Mouse (Mus musculus) kidney, adult 18-20 months (tissue): ENCODE measurements around the gene Ywhae.

Experiments used
- DNase-seq: peaks from one replicate; pipeline ENCODE4 v3.0.0; 2021

Ywhae gene

DNA sequence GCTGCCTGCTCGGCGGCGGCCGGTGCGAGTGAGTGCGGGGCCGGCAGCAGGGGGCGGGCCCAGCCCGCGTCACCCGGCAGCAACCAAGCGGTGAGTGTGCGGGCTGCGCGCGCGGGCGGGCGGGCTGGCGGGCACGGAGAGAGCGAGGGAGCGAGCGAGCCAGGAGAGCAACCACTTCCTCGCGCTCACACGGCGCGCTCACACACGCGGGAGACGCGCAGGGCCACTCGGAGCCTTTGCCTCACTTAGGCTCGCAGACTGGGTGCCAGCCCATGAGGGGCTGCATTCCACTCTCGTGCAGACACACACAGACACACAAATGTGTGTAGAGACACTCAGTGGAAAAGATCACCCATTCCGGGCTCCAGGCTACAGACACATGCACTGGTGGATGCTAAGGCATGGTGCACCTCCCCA is 63.4 kb downstream of the Ywhae start, which contains the start of gene Doc2b:
Gene Doc2b (minus strand): TSS at position 21 of the 417 bp plus-strand sequence.
- DNase-seq = no peak

DNA sequence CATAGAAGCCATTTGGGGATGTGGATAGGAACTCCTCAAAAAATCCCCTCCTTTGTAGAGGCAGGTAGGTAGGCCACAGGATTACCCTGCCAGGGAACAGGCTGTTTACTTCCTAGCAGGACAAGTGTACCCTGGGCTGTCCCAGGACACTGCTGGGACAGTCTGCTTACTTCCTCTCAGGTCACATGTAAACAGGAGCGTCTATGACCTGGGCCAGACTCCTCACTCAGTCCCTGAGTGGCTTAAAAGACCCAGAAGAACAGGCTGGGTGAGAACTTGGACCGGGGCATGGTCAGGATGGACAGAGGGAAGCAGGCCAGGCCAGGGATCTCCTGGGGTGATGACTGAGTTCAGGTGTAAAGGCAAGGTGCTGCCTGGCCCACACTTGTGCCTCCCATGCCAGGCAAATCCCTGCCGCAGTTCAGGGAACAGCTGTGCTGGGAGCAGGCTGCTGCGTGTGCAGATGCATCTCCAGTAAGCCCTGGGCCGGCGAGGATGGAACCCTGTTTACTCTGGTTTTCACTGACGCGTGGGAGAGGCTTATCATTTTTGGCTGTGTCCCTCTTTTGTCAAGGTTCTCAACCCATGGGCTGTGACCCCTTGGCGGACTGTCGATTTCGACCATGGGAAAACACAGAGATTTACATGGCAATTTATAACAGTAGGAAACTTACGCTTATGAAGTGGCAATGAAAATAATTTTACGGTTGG is 64.0 kb downstream of the Ywhae start:
- no peak for DNase-seq

DNA sequence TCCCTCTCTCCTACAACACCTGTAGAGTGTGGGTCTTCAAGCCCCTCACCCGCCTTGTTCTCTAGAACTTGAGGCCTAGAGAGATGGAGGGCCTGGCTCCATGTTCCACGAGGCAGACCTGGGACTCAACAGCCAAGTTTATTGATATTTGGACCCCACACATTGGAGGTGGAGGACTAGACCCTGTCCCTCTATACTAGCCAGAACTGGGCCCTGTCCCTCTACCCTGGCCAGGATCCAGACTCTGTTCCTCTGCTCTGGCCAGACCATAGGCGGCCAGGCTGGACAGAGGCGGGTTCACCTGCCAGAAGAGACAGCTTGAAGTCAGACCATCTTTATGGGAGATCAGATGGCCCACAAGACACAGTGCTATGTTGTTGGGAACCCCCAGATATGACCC is 68.7 kb downstream of the Ywhae start:
- no peak for DNase-seq

GRCm38 (mm10) chr11:75801771-75802550 is 69.3 kb downstream of the Ywhae start:
- no peak for DNase-seq

DNA sequence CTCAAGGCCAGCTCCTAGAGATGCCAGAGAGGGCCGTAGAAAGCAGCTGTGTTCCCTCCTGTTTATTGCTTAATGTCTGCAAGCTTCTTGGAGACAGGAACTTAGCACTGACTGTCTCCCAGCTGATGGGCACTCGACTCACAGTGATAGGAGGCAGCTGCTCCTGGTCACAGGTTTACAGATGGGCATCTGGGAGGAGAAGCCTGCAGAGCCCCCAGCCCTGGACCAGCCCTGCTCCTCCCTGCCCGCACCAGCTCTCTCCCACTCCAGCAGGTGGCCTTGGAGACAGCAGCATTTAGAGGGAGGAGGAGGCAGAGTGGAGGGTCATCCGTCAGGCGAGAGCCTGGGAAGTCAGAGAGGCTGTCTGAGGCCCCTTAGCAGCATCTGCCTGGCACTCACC is 74.8 kb downstream of the Ywhae start:
- DNase-seq = no peak

DNA sequence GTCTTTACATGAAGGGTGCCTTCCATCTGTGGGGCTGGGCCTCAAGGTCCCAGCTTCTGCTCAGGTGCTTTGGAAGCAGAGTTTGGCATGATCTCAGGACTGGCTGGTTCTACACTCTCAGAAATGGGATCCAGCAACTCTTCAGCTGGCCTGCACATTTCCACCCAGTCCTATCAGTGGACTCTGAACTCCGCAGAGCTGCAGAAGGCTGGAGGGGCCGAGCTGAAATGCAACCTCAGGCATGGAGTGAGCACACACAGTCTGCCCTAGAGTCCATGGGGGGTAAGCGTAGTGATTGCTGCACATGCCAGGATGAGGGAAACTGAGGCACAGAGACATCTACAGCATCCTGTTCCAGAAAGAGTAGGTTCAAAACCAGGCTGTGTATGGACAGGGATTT is 77.9 kb downstream of the Ywhae start:
- no peak for DNase-seq

DNA sequence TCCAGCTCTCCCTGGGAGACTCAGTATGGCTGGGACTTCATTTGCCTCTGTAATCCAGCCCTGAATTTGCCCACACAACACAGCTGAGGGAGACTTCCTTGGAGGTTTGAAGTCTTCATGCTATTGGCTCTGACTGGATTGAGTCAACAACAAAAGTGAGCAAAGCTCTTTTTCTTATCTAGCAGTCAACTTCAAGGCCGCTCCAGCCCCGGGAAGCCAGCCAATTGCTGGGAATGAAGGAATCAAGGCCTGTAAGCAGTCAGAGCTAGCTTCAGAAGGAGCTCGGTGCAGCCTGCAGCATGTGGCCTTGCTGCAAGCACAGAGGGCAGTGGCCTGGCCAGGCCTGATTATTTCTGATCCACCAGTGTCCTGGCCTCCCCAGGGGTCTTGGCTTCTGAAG is 79.2 kb downstream of the Ywhae start:
- DNase-seq = peak; percentile 74

GRCm38 (mm10) chr11:75813085-75813484 is 80.4 kb downstream of the Ywhae start:
- no peak for DNase-seq
